Mouse (Mus musculus): ENCODE measurements around the gene Cdc42ep1. TPM values are rescaled to one million over a fixed set of nuclear protein-coding genes. Genes with fewer than 3 reads are reported as not detected.

Gene Cdc42ep1
- polyA plus RNA-seq, 1 experiment from 2014 or later: 101 TPM

GRCm38 (mm10) chr15:78872021-78872608 lies 29.7 kb downstream of the Cdc42ep1 start:
- H3K4me1 ChIP-seq (ENCODE audit: insufficient read depth): peaks cover 9% of the 10 kb centered on the region
- H3K27ac ChIP-seq (ENCODE audit: low read depth): no peak overlapping the region
- no peak for DNase-seq
- H3K9ac ChIP-seq: no peak overlapping the region
- H3K27me3 ChIP-seq (ENCODE audit: insufficient read depth, low read length): no peaks in the 10 kb centered on the region
- 33% methylated on average over 5 of the region's 5 CpGs for WGBS
- H3K4me2 ChIP-seq: no peak overlapping the region
- no peak overlapping the region for H3K4me3 ChIP-seq (ENCODE audit: low read depth, low read length)
- TF ChIP-seq CTCF (IDR thresholded peaks at IDR 0.05; ENCODE audit: low read depth): peak; percentile 47
- H3K9me3 ChIP-seq (ENCODE audit: low read depth, low read length): no peaks in the 10 kb centered on the region
- ATAC-seq (ENCODE audit: insufficient read depth): no peak
- no peaks in the 10 kb centered on the region for H3K36me3 ChIP-seq (ENCODE audit: insufficient read depth)

GRCm38 (mm10) chr15:78873803-78874435 lies 31.5 kb downstream of the Cdc42ep1 start:
- H3K27me3 ChIP-seq (ENCODE audit: insufficient read depth, low read length): no peaks in the 10 kb centered on the region
- peaks cover 2% of the 10 kb centered on the region for H3K4me1 ChIP-seq (ENCODE audit: insufficient read depth)
- 41% methylated on average over 13 of the region's 13 CpGs for WGBS
- H3K36me3 ChIP-seq (ENCODE audit: insufficient read depth): no peaks in the 10 kb centered on the region
- H3K9ac ChIP-seq: no peak overlapping the region
- H3K9me3 ChIP-seq (ENCODE audit: low read depth, low read length): no peaks in the 10 kb centered on the region
- no peak overlapping the region for H3K27ac ChIP-seq (ENCODE audit: low read depth)
- ATAC-seq (ENCODE audit: insufficient read depth): no peak
- peak; percentile 56 for DNase-seq
- TF ChIP-seq CTCF (IDR thresholded peaks at IDR 0.05; ENCODE audit: low read depth): peak; percentile 18; the same call in 1 of the 2 replicates
- peak overlapping the region; percentile 12; the same call in 1 of the 2 replicates for H3K4me2 ChIP-seq
- no peak overlapping the region for H3K4me3 ChIP-seq (ENCODE audit: low read depth, low read length)

DNA sequence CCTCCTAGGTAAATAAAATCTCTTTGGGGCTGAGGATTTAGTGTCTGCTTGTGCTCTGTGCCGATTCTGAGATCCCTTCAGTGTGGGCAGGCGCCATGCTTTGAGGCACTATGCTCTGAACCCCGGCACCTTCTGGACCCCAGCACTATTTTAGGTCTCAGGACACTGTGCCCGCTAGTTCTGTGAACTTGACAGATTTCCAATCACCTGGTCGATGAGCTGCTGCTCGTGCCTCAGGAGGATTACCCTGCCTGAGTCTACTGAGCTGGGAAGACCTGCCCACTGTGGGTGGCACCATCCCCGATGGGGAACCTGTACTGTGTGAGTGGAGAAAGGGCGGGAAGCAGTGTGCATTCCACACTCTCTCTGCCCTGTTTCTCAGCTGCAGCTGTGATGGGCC lies 32.6 kb downstream of the Cdc42ep1 start:
- Histone ChIP-seq H3K27ac (ENCODE audit: low read depth) (peak overlapping the region; percentile 99), H3K4me3 (ENCODE audit: low read depth, low read length) (no peak overlapping the region), H3K27me3 (ENCODE audit: insufficient read depth, low read length) (no peaks in the 10 kb centered on the region), H3K9ac (no peak overlapping the region), H3K4me2 (no peak overlapping the region), H3K9me3 (ENCODE audit: low read depth, low read length) (no peaks in the 10 kb centered on the region), H3K4me1 (ENCODE audit: insufficient read depth) (peaks cover 6% of the 10 kb centered on the region; the same call in 1 of the 2 replicates), H3K36me3 (ENCODE audit: insufficient read depth) (peaks cover 3% of the 10 kb centered on the region; the same call in 1 of the 2 replicates)
- DNase-seq (no peak), ATAC-seq (ENCODE audit: insufficient read depth) (no peak)
- TF ChIP-seq CTCF (IDR thresholded peaks at IDR 0.05; ENCODE audit: low read depth): no peak
- 68% methylated on average over 8 of the region's 8 CpGs for WGBS

DNA sequence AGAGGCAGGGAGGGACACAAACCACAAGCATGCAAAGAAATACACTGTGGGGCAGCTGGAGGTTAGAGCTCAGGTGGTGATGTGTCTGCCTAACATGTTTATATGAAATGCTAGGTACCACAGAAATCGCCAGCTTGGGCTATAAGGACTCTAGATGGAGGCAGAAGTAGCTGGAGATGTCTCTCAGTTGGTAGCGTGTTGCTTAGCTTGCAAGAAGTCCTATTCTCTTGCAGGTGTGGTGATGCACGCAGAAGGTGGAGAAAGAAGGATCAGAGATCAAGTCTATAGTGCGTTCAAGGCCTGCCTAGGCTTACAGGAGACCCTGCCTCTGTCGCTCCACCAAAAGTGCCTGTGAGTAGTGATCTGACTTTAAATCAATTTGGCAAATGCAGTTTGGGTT lies 33.1 kb downstream of the Cdc42ep1 start:
- peak overlapping the region; percentile 78 for H3K4me2 ChIP-seq
- TF ChIP-seq CTCF (IDR thresholded peaks at IDR 0.05; ENCODE audit: low read depth): no peak
- H3K9ac ChIP-seq: peak overlapping the region; percentile 84; the same call in 1 of the 2 replicates
- H3K4me3 ChIP-seq (ENCODE audit: low read depth, low read length): no peak overlapping the region
- DNase-seq: no peak
- peak overlapping the region; percentile 99 for H3K27ac ChIP-seq (ENCODE audit: low read depth)
- no peaks in the 10 kb centered on the region for H3K27me3 ChIP-seq (ENCODE audit: insufficient read depth, low read length)
- no peaks in the 10 kb centered on the region for H3K9me3 ChIP-seq (ENCODE audit: low read depth, low read length)
- 64% methylated on average over 5 of the region's 5 CpGs for WGBS
- H3K4me1 ChIP-seq (ENCODE audit: insufficient read depth): peaks cover 6% of the 10 kb centered on the region; the same call in 1 of the 2 replicates
- H3K36me3 ChIP-seq (ENCODE audit: insufficient read depth): peaks cover 8% of the 10 kb centered on the region
- ATAC-seq (ENCODE audit: insufficient read depth): no peak

DNA sequence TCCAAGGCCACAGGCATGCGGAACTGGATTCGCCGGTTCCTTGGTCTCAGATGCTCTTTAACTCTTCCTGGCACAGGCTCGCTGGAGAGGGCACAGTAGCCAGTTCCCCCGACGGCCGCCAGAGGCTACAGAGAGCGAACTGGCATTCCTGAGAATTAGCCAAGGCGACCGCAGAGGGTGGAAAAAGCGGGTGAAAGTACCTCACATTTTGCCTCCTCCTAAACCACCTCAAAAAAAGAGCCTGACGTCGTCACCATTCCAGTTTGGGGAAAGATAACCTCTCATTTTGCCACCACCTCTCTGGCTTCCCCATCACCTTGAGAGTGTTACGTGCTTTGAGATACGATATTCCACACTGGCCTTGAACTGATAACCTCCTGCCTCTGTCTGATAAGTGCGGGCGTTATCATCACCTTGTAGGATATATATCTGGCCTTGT lies 33.9 kb downstream of the Cdc42ep1 start:
- peak; percentile 87 for TF ChIP-seq CTCF (IDR thresholded peaks at IDR 0.05; ENCODE audit: low read depth)
- Histone ChIP-seq H3K9me3 (ENCODE audit: low read depth, low read length) (no peaks in the 10 kb centered on the region), H3K36me3 (ENCODE audit: insufficient read depth) (peaks cover 16% of the 10 kb centered on the region), H3K4me3 (ENCODE audit: low read depth, low read length) (peak overlapping the region; percentile 72), H3K4me1 (ENCODE audit: insufficient read depth) (peaks cover 6% of the 10 kb centered on the region; the same call in 1 of the 2 replicates), H3K9ac (peak overlapping the region; percentile 84), H3K27ac (ENCODE audit: low read depth) (peak overlapping the region; percentile 99), H3K27me3 (ENCODE audit: insufficient read depth, low read length) (no peaks in the 10 kb centered on the region), H3K4me2 (peak overlapping the region; percentile 78)
- ATAC-seq (ENCODE audit: insufficient read depth): peak; percentile 29
- DNase-seq: peak; percentile 95
- under 1% methylated on average over 17 of the region's 17 CpGs for WGBS

GRCm38 (mm10) chr15:78876991-78877809 lies 34.8 kb downstream of the Cdc42ep1 start, which contains the start of gene Gga1:
Gga1 (plus strand) TSS chr15:78877190.
- Histone ChIP-seq H3K4me1 (ENCODE audit: insufficient read depth) (peaks cover 6% of the 10 kb centered on the region; the same call in 1 of the 2 replicates), H3K4me3 (ENCODE audit: low read depth, low read length) (peak within 1 kb of the TSS; percentile 72), H3K9me3 (ENCODE audit: low read depth, low read length) (no peaks in the 10 kb centered on the region), H3K27me3 (ENCODE audit: insufficient read depth, low read length) (no peaks in the 10 kb centered on the region), H3K9ac (peak within 1 kb of the TSS; percentile 84), H3K27ac (ENCODE audit: low read depth) (peak within 1 kb of the TSS; percentile 99), H3K4me2 (peak within 1 kb of the TSS; percentile 78), H3K36me3 (ENCODE audit: insufficient read depth) (peaks cover 25% of the 10 kb centered on the region)
- ATAC-seq (ENCODE audit: insufficient read depth) (peak; percentile 90), DNase-seq (peak; percentile 99)
- TF ChIP-seq CTCF (IDR thresholded peaks at IDR 0.05; ENCODE audit: low read depth): no peak
- under 1% methylated on average over 51 of the region's 95 CpGs for WGBS
